Mouse (Mus musculus) right cerebral cortex, adult 2 months (tissue): ENCODE data around the gene Tex28.
"Not testable (repeated sequence)": the region's sequence is repeated elsewhere in the genome, so short reads cannot be mapped to it uniquely, and the experiment has no call there.

Source experiments
- DNase-seq, 2 experiments: peaks; one replicate each; pipeline ENCODE4 v3.0.0; 2021 to 2022; ENCODE audit warnings: low spot score in 2 of 2

The Tex28 gene

GRCm38 (mm10) chrX:74167738-74168137 lies at the start of gene Tex28:
Gene Tex28 (minus strand): TSS chrX:74167838.
- no peak for DNase-seq

GRCm38 (mm10) chrX:74203556-74203955 lies 35.9 kb upstream of the Tex28 start:
- DNase-seq: no peak

- no peak for DNase-seq
Measured at GRCm38 (mm10) chrX:74176959-74177358, 9.3 kb upstream of the Tex28 start, which contains the start of gene Tktl1. Gene Tktl1 (plus strand): TSS chrX:74177259.

GRCm38 (mm10) chrX:74135263-74135662 lies 32.4 kb downstream of the Tex28 start, which contains the start of gene Mecp2:
Gene Mecp2 (minus strand): TSS chrX:74135363.
- not testable (repeated sequence) for DNase-seq

- no peak for DNase-seq
Measured at GRCm38 (mm10) chrX:74127164-74127563, 40.5 kb downstream of the Tex28 start, which contains the start of gene Opn1mw. Gene Opn1mw (plus strand): TSS chrX:74127464.

GRCm38 (mm10) chrX:74124975-74125374 lies 42.7 kb downstream of the Tex28 start:
- DNase-seq: no peak

GRCm38 (mm10) chrX:74115511-74115910 lies 52.1 kb downstream of the Tex28 start:
- peak; percentile 45 to 56 for DNase-seq

- DNase-seq: no peak
Measured at GRCm38 (mm10) chrX:74114036-74114435, 53.6 kb downstream of the Tex28 start.

- no peak for DNase-seq
Measured at GRCm38 (mm10) chrX:74108747-74109146, 58.9 kb downstream of the Tex28 start.

- no peak for DNase-seq
Measured at GRCm38 (mm10) chrX:74105916-74106315, 61.7 kb downstream of the Tex28 start.

- DNase-seq: no peak
Measured at GRCm38 (mm10) chrX:74103457-74104188, 64.0 kb downstream of the Tex28 start.
